Mouse (Mus musculus) urinary bladder, postnatal 14 days (tissue): ENCODE measurements at regions not wholly inside any gene's neighbourhood (a gene's known extent, or its start where the extent isn't known, plus 50 kb on each side); places are given as distances from the start of the nearest gene placed in this dataset.

Source experiments
- DNase-seq: peaks from one replicate; pipeline ENCODE4 v3.0.0; 2021; ENCODE audit warnings: low spot score

DNA sequence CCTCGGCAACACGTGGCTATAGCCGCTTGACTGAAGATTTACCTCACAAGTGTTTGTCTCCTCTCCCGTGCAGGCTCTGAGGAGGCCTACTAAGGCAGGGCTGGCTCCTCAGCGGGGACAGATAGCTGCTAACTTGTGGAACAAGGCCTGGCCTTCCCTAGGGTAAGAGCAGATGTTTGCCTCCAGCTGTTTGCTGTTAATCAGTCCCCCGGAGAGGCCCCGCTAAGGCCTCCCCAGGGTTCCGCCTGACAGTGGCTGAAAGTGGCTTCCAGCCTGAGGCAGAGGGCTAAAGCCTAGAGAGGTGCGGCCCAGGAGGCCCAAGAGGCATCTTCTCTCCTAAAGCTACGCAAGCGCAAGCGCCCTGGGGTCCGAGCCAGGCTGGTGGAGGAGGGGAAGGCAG is 52.1 kb upstream of the Dlx4 start:
- DNase-seq = no peak

DNA sequence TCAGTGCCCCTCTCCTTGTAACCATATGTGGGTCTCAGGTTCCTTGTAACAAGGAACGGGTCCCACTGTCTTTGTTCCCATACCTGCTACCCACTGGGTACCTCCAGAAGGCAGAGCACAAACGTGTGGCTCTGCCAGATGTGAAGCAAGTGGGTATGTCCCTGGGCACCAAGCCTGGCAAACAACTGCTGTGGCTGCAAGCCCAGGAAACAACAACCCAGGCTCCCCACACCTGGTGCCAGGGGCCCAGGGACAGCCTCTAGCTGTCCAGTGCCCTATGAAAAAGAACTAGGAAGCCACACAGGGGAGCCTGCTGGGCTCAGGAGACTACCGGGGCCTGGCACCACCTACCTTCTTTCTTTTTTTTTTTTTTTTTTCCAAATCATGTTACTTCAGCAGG is 54.9 kb upstream of the Dlx4 start:
- no peak for DNase-seq

DNA sequence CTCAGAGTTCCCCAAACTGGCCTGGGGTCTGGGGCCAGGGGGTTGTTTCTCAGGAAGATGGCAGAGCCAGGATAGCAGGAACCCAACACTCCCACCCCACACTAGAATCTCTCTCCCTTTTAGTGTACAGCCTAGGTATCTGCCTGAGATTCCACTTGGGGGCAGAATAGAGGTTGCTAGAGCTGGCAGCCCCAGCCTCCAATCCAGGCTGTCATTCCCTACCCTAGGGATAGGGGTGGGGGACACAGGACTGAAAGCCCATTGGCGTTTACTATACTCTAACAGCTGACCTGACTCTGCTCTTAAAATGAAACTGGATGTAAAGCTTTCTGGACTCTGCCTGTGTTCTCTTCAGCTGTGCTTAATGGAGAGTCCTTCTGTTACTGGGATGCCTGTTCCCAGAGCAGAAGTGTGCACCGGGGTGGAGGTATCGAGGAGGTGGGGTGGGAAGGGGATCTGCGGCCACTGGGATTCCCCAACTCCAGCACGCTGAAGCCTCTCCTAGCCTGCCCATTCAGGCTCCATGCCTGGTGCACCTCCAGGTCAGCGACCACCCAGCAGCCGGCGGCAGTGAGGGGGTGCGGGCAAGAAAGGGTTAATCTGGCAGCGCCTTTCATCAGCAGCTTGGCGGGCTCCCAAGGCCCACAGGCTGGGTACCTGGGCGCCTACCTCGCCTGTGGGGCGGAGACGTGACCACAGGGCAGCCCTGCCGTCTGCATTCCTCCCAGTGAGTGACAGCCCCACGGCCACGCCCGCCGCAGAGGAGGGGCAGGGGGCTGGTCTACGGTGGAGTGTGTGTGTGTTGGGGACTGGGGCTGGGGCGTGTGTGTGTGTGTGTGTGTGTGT is 50.9 kb upstream of the Tac4 start:
- DNase-seq = peak; percentile 67

DNA sequence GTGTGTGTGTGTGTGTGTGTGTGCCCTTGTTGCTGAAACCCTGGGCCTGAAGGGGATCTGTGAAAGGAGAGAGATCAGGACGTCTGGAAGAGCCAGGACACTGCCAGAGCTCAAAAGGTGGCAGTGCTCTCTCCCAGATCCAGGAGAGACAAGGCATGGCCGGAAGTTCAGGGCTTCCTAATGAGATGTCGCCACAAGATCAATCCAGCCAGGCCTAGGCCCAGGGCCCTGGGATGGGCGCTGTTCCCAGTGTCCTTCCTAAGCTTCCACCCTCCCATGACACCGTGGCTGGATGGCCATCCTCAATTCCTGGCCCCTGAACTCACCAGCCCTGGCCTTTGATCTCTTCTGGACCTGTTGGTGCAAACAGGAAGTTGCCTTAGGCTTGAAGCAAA is 50.3 kb upstream of the Tac4 start:
- DNase-seq = no peak
